Mouse (Mus musculus): Measurements from ENCODE around the gene Tdpoz1.
"Not testable (repeated sequence)": the region's sequence is repeated elsewhere in the genome, so short reads cannot be mapped to it uniquely, and the experiment has no call there.

Tdpoz1 gene

DNA sequence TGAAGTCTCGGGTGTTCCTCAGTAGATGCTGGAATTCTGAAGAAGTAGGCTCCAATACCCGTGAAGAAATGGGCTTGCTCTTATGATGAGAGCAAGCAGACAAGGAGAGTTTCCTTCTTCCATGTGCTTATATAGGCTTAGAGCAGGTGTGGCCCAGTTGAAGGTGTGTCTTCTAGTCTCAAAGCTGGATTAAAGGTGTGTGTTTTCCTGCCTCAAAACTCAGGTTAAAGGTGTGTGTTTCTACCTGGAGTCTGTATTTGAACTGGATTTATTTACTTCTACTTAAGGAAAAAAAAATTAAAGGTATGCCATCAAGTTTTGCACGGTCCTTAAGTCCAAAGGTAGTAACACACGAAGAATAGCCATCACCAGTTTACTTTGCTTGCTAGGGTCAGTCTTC, at the start of gene Tdpoz1:
Gene Tdpoz1 (minus strand): TSS at position 101 of the 400 bp plus-strand sequence.
- not testable (repeated sequence) for DNase-seq (ENCODE audit: low spot score)

DNA sequence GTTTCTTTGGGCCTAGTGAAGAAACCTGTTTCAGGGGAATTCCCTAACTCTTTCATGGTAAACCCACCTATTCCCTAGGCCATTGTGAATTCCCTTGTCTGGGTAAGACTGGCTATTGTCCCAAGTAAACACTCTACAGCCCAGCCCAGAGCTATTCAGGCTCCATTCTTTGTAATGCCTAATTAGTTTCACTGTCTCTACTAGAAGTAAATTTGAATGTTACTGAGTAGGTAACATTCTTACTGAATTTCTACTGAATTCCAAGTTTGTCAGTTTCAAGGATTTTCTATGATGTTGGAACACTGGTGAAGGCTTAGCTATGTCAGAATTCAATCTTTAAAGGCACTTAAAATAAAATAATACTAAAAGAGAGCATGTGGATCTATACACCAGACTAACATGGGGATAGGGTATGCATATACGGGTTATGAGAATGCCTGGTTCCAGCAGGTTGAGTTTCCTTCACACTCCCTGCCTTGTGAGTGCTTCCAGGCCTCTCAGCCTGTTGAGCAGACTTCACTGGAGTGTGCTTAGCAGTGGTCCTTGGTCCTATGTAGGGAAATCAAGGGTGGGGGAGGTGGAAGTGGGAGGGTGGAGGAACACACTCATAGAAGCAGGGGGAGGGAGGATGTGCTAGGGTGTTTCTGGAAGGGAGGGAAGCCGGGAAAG, 33.0 kb upstream of the Tdpoz1 start:
- DNase-seq (ENCODE audit: low spot score), result not testable (repeated sequence)

DNA sequence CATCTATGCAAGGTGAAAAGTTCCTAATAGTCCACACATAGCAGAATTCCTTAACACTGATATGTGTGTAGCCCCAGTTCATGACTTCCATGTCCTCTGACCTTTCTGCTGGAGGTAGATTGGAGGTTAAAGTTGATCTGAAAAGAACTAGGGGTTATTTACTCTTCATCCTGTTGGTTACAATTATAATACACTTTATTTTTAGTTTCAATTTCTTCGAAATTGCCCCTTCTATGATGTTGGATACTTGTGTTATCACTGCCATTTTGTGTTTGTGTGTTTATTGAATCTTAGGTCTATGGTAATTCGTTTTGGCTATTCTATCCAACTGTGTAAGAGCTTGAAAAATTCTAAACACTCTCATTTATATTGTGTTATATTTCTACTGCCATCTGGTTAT, 16.9 kb upstream of the Tdpoz1 start, which contains the start of gene Gm37596:
Gene Gm37596 (minus strand): TSS at position 101 of the 400 bp plus-strand sequence.
- DNase-seq (ENCODE audit: low spot score), result not testable (repeated sequence)

DNA sequence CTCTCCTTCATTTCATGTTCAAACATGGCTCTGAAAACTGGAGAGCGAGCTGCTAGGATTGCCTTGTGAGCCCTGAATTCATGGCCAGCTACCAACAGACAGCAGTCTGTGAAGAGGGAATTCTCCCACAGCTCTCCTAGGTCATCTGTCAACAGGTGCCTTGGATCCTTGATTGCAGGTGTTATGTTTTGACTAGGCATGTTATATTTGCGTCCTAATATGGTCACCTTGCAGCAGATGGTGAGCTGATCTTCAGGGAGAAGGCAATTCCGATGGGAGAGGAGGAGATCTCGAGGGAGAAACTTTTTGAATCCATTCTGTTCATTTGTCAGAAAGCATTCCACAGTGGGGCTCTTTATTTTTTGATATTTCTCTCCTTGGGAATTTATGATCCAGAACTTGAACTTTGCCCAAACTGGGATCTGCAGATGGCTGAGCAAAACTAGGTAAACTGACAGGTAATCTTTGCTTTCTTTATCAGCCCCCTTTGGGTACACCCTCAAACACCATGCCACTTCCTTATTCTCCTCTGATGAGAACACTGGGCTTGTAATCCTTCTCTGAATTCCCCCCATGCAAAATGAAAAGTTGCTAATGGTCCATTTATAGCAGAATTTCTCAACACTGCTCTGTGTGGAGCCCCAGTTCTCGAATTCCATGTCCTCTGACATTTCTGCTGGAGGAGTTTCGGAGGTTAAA, 5.2 kb downstream of the Tdpoz1 start:
- not testable (repeated sequence) for DNase-seq (ENCODE audit: low spot score)

DNA sequence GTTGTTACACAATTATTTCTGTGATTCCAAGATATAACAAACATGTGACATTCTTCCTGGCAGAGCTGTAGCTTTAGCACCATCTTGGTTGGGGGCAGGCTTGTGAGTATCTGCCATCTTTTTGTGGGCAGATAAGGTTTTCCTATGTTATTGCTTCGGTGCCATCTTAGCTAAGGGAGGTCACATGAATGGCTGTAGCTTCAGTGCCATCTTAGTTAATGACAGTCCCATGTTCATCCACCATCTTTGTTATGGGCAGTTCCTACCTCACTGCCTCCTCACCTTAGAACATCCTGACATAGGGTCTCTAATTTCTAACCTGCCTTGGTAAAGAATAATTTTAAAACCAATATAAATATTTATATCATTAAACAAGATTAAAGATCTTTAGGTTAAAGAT, 21.9 kb downstream of the Tdpoz1 start:
- DNase-seq (ENCODE audit: low spot score), result no peak

DNA sequence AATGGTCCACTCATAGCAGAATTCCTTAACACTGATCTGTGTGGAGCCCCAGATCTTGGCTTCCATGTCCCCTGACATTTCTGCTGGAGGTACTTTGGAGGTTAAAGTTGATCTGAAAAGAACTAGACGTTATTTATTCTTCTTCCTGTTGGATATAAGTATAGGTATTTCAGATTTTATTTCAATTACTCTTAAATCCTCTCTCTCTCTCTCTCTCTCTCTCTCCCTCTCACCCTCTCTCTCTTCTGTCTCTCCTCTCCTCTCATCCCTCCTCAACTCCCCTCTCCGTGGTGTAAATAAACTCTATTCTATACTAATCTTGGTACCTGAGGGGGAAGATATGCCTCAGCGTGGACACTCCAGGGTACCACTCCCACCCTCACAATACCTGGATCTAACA, 23.5 kb downstream of the Tdpoz1 start, which contains the start of gene Tdpoz2:
Gene Tdpoz2 (minus strand): TSS at position 101 of the 400 bp plus-strand sequence.
- no peak for DNase-seq (ENCODE audit: low spot score)

DNA sequence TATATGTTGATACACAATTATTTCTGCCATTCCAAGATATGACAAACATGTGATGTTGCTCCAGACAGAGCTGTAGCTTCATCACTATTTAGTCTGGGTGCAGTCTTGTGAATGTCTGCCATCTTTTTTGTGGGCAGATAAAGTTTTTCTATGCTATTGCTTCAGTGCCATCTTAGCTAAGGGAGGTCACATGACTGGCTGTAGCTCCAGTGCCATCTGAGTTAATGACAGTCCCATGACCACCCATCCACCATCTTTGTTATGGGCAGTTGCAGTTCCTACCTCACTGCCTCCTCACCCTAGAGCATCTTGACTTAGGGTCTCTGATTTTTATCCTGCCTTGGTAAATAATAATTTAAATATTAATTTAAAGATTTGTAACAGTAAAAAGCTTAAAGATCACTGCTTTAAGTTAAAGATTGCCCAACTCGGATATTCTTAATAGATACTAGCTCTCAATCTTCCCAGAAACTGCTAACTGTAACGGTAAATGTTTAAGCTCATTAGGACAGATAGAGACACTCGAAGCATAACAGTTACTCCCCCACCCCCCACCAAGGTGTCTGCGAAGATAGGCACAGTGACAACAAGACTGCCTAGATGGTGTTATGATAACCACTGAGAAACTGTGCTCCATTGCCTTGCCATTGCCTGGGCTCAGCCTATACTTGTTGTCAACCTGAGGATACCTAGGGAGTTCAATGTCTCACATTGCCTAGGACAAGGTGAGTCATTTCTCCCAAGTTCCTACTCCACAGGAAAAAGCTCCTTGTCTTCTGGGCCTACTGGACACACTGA, 45.0 kb downstream of the Tdpoz1 start:
- not testable (repeated sequence) for DNase-seq (ENCODE audit: low spot score)
